Mouse (Mus musculus): ENCODE data around the gene Ccdc183.
A peak's percentile ranks its signal among the peaks of the same experiment; 100 is the strongest.

Gene Ccdc183

GRCm38 (mm10) chr2:25577951-25578795 is 39.3 kb downstream of the Ccdc183 start:
- peak; percentile 6 to 21 for DNase-seq

GRCm38 (mm10) chr2:25576965-25577891 is 40.2 kb downstream of the Ccdc183 start:
- DNase-seq: peak in 1 of 2 experiments; percentile 5

DNA sequence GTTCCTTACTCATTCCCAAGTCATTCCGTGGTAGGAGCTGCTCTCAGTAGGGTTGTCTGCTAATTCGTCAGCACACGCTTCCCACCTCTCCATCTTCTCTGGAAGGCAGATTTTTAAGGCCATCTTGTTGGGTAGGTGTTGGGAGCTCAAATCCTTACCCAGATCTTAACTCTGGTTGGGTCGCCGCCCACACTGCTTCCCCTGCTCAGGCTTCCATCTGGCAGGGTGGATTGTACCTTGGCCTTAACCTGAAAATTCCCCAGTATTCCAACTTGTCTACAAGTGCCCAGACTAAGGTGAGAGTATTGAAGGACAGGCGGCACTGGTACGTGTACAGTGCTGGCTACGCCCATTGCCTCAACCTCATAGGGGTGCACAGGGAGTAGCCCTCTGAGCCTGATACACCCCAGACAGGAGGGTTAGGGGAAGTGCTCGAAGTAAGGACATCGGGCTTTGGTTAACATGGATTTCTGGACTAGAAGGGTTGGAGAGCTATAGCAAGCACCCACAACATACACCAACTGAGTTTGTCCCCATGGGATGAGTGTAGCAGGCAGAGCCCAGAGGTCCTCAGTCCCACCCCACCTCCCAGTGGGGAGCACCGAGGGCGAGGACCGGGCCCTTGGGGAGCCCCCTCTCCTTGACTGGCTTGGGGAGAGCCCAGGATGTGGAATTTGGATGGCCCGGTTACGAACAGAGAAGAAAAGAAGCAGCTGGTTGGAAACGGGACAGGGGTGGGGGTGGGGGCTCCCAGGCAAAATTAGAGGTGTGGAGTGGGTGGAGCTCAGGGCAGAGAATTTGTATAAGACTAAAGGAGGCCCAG is 41.2 kb downstream of the Ccdc183 start:
- DNase-seq: peak in 1 of 2 experiments; percentile 4

DNA sequence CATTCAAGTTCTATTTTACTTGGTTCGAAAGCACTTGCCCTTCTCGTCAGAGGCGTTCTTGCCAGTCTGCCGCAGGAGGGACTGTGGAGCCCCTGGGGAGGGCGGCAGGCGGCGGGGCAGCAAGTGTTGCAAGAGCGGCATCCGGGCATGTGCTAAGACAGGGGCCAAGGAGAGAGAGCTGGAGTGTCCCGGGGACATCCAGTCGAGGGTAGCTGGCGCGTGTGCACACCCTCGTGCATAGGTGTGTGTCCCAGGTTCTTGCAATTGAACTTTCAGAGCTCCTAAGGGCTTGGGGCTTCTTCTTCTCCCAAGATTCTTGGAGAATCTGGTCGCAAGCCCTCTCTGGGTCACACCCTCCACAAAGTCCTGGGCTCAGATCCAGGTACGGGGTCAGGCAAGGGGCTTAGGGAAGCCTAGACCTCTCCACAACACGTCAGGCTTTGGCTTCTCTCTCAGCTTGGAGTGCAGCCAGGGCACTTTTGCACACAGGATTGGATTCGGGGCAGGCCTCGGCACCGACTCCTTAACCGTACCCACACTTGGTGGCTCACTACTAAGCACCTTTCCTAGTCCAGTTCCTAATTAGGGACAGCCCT is 41.9 kb downstream of the Ccdc183 start:
- peak; percentile 32 to 44 for DNase-seq

DNA sequence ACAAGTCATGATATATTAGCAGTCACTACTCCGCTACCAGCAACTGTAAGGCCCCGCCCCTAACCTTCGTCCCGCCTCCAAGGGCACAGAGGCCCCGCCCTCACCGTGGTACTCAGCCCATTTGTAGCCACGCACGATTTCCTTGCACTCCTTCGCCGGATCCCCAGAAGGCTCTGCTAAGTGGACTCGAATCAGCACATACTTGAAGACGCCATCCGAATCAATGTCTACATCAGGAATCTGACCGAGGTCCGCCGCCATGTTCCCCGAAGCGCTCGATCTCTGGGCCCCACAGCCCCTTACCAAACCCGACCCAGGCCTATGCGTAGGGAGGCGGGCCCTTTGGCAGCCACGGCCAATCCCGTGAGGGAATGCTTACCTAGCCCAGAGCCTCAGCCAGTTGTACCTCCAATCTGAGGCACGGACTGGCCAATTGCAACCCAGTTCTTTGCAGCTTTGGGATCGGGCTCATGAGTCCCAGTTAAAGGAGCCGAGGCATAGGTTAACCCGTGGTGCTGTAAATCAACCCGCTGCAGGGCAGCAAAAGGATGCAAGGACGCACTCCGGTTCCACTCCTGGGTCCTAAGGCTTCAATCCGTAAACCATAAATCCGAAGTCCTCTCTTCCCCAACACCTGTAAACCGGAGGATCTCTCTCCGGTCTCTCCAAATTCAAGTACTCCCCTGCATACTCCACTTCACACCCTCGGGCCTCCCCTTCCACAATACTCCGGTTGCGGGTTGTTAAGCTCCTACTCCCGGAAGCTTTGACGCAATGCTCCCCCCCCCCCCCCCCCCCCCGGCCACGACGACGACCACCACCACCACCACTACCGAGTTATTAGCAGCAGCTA is 42.7 kb downstream of the Ccdc183 start, which contains the start of the genes Mamdc4 and Phpt1:
Gene Mamdc4, minus strand, starts transcription at position 267 of the 853 bp plus-strand sequence.
Gene Phpt1, minus strand, starts transcription at position 646 of the 853 bp plus-strand sequence.
- peak; percentile 92 to 98 for DNase-seq

DNA sequence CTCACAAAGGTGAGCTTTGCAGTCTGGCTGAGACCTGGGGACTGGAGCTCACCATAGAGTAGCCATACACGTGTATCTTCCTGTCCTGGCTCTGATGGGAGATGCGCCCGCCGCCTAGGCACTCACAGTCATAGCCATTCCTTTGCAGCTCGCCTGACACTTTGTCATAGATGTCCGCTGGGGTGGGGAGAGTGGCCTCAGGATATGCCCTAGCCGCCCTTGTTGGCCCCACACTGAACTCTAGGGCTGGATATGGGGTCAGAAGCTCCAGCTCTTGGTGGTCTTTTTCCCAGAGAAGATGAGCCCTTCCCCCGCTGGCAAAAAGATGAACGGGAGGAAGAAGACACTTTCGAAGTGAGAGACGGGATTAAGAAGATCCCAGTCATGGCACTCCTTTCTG is 43.3 kb downstream of the Ccdc183 start:
- peak in 1 of 2 experiments; percentile 12 for DNase-seq

DNA sequence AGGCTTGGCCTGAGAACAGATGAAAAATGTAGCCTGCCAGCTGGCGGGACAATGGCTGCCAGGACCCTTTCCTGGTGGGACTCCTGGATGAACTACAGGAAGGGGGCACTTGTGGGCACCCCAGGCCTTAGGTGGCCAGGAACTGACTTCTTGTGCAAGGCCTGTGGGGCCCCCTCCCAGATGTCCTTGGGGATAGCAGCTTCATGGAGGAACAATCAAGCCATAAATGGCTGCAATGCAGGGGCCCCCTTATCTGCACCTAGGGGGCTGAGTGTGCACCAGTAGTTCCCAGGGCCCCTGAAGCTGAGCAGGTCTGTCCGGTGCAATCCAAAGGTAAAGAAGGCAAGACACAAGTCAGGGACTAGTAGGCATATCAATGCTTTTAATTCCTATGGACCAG is 44.4 kb downstream of the Ccdc183 start:
- DNase-seq: peak in 1 of 2 experiments; percentile 3

GRCm38 (mm10) chr2:25571221-25571620 is 46.3 kb downstream of the Ccdc183 start:
- DNase-seq: no peak

GRCm38 (mm10) chr2:25569323-25569722 is 48.2 kb downstream of the Ccdc183 start:
- no peak for DNase-seq

GRCm38 (mm10) chr2:25568473-25569019 is 48.9 kb downstream of the Ccdc183 start:
- DNase-seq: peak in 1 of 2 experiments; percentile 3

- no peak for DNase-seq
Measured at GRCm38 (mm10) chr2:25566558-25566957, 50.9 kb downstream of the Ccdc183 start.

- no peak for DNase-seq
Measured at GRCm38 (mm10) chr2:25565741-25566140, 51.7 kb downstream of the Ccdc183 start.

- no peak for DNase-seq
Measured at GRCm38 (mm10) chr2:25561946-25562345, 55.5 kb downstream of the Ccdc183 start.

DNA sequence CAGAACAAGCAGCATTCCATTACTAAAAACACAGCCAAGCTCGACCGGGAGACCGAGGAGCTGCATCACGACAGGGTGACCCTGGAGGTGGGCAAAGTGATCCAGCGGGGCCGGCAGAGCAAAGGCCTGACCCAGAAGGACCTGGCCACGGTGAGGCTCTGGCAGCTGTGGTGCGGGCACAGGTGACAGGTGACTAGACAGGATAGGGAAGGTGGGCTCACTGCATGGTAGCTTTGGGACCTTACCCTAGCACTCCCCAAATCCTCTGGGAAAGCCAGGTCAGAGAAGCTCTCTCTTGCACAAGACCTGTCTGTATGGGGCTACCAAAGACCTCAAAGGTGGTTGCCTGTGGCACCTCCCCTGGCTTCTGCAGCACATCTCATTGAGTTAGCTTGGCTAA is 56.9 kb downstream of the Ccdc183 start:
- DNase-seq: no peak

DNA sequence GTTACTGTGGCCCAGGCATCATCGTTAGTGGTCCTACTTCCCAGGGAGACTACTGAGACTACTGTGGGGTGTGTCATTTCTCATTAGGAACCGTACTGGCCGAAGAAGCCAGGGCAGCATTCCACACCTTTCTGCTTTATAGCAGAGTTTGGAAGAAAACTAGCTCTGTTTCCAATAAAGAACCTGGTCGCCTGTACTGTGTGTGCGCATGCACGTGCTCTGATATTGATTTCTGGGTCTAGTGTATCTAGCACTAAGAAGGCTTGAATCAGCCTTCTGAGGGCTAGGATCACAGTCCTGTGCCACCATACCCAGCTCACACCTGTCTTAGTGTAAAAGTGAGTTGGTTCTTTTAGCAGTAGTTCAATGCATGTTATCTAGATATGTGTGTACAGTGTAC is 58.7 kb downstream of the Ccdc183 start:
- no peak for DNase-seq
